Mouse (Mus musculus): ENCODE data around the gene Lamb3.

Gene Lamb3

DNA sequence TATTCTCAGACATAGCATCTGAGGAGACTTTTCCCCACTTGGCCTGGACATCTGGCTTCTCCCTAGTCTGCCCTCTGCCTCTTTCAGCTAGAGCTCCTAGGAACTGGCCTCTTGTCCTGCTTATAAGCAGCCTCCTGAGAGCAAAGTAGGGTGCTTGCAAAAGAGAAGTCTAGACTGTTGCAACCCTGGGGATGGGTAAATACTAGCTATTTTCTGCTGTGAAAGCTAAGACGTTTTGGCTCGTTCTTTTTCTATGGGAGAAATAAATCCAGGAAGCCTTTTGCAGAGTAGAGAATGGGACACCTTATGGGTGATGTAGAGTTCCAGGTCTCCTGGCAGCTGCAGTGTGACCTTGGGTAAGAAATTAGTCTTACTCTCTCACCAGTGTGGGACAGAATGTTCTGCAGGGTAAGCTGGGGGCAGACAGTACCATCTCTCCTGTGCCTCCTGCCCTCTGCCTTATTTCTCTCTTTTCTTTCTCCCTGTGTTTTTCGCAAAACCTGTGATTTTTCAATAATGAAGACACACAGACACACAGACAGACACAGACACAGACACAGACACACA lies 103.1 kb downstream of the Lamb3 start:
- DNase-seq (ENCODE audit: low spot score in 2 of 2): no peak

GRCm38 (mm10) chr1:193311596-193311995 lies 104.1 kb downstream of the Lamb3 start:
- DNase-seq (ENCODE audit: low spot score in 2 of 2): no peak

DNA sequence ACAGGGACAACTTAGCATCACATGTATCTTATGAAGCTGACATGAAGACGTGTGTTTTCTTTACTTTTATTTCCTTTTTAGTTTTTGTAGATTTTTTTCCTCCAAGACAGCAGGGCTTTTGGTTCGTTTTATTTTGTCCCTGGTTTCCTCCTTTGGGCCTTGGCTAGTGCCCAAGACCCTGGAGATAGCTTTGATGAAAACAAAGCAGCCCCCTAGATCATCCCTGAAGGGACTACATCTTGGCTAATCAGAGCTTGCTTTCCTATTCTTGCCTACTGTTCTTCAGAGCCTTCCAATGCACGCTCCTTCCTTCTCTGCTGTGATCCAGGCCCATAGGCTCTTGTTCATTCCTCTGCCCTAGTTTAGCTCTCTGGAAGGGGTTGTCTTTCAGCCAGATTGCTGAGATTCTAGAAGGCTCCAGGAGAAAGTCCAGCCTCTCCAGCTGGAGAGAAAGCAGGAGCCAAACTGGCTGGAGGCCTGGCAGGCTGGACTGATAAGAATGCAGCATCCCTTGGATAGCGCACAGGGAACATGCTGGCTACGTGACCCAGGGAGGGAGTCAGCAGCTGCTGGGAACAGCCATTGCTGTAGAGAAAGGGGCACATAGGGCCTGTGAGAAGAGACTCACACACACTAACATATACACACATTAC lies 108.3 kb downstream of the Lamb3 start:
- DNase-seq (ENCODE audit: low spot score in 2 of 2): peak in 1 of 2 experiments; percentile 75

- DNase-seq (ENCODE audit: low spot score in 2 of 2): peak in 1 of 2 experiments; percentile 46
Measured at GRCm38 (mm10) chr1:193316358-193316750, 108.9 kb downstream of the Lamb3 start.

GRCm38 (mm10) chr1:193317159-193317559 lies 109.7 kb downstream of the Lamb3 start:
- peak in 1 of 2 experiments; percentile 52 for DNase-seq (ENCODE audit: low spot score in 2 of 2)

- DNase-seq (ENCODE audit: low spot score in 2 of 2): no peak
Measured at GRCm38 (mm10) chr1:193319721-193320120, 112.2 kb downstream of the Lamb3 start.

DNA sequence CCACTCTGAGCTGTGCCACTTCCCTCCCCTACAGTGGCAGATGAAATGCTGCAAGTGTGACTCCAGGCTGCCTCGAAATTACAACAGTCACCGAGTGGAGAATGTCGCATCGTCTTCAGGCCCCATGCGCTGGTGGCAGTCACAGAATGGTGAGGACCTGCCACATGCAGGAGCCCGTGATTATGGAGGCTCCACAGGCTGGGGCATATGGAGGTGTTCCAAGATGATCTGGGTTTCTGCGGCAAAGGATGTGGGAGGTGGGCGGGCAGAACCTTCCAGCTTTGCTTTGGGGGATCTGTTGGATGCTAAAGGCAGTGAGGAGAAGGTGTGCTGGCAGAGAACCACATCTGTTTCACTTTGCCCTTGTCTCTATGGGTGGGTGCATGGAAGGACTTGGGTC lies 112.9 kb downstream of the Lamb3 start:
- DNase-seq (ENCODE audit: low spot score in 2 of 2): peak in 1 of 2 experiments; percentile 56

GRCm38 (mm10) chr1:193323686-193324085 lies 116.2 kb downstream of the Lamb3 start:
- DNase-seq (ENCODE audit: low spot score in 2 of 2): no peak

GRCm38 (mm10) chr1:193324224-193324623 lies 116.7 kb downstream of the Lamb3 start:
- no peak for DNase-seq (ENCODE audit: low spot score in 2 of 2)

DNA sequence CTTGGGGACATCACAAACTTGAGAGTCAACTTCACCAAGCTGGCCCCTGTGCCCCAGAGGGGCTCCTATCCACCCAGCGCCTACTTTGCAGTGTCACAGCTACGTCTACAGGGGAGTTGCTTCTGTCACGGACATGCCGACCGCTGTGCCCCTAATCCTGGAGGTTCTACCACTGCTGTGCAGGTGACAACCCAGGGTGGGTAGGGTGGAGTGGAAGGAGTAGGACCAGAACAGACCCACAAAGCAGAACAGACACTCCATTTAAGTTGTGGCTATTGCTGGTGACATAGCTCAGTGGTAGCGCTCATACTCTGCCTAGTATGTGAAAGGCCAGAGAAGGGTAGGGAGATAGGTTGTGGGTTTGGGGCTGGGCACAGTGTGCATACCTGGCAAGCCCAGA lies 118.4 kb downstream of the Lamb3 start:
- DNase-seq (ENCODE audit: low spot score in 2 of 2): no peak

DNA sequence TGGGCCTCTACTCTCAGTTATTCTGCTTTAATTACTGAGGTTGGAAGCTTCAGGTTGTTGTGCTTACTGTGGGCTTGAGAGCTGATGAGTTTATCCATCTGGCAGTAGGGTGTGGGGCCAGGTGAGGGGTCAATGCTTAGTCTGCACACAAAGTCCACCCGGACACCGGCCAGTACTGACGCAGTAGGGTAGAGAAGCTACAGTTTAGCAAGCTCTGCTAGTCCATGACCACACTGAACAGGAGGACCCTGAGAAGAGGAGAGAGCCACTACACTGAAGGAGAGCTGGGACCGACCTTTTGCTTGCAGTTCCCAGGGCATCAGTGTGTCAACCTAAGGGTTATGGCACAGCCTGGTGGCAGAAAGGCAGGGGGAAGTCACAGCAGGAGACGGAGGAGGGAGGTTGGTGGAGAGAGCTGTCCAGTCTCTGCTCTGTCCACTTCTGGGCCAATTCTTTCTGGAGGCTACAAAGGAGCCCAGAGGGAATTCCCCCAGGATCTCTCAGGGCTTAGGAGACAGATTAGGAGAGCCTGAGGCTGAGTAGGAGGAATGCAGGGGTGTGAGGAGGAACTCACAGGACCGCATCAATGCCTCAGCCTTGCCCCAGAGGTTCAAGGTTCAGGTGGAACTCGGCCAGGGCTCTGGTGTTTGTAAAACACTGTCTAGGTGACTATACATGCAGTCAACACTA lies 119.1 kb downstream of the Lamb3 start:
- DNase-seq (ENCODE audit: low spot score in 2 of 2): no peak

- no peak for DNase-seq (ENCODE audit: low spot score in 2 of 2)
Measured at GRCm38 (mm10) chr1:193327216-193327615, 119.7 kb downstream of the Lamb3 start.

- DNase-seq (ENCODE audit: low spot score in 2 of 2): no peak
Measured at GRCm38 (mm10) chr1:193327686-193328085, 120.2 kb downstream of the Lamb3 start.

GRCm38 (mm10) chr1:193329557-193329956 lies 122.1 kb downstream of the Lamb3 start:
- no peak for DNase-seq (ENCODE audit: low spot score in 2 of 2)

GRCm38 (mm10) chr1:193330172-193330571 lies 122.7 kb downstream of the Lamb3 start:
- peak in 1 of 2 experiments; percentile 88 for DNase-seq (ENCODE audit: low spot score in 2 of 2)

GRCm38 (mm10) chr1:193330626-193331025 lies 123.1 kb downstream of the Lamb3 start:
- no peak for DNase-seq (ENCODE audit: low spot score in 2 of 2)

DNA sequence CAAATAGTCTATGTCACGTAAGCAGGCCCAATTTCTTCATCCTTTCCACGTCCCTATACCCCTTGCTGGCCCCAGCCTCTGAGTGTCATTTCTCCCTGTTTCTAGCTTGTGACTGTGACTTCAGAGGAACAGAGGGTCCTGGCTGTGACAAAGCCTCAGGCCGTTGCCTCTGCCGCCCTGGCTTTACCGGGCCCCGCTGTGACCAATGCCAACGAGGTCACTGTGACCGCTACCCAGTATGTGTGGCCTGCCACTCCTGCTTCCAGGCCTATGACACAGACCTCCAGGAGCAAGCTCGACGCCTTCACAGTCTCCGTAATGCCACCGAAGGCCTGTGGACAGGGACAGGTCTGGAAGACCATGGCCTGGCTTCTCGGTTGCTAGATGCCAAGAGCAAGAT lies 124.5 kb downstream of the Lamb3 start:
- DNase-seq (ENCODE audit: low spot score in 2 of 2): no peak

GRCm38 (mm10) chr1:193332671-193333070 lies 125.2 kb downstream of the Lamb3 start:
- DNase-seq (ENCODE audit: low spot score in 2 of 2): peak in 1 of 2 experiments; percentile 62

- no peak for DNase-seq (ENCODE audit: low spot score in 2 of 2)
Measured at GRCm38 (mm10) chr1:193333776-193334175, 126.3 kb downstream of the Lamb3 start.

GRCm38 (mm10) chr1:193334546-193334945 lies 127.0 kb downstream of the Lamb3 start:
- no peak for DNase-seq (ENCODE audit: low spot score in 2 of 2)

DNA sequence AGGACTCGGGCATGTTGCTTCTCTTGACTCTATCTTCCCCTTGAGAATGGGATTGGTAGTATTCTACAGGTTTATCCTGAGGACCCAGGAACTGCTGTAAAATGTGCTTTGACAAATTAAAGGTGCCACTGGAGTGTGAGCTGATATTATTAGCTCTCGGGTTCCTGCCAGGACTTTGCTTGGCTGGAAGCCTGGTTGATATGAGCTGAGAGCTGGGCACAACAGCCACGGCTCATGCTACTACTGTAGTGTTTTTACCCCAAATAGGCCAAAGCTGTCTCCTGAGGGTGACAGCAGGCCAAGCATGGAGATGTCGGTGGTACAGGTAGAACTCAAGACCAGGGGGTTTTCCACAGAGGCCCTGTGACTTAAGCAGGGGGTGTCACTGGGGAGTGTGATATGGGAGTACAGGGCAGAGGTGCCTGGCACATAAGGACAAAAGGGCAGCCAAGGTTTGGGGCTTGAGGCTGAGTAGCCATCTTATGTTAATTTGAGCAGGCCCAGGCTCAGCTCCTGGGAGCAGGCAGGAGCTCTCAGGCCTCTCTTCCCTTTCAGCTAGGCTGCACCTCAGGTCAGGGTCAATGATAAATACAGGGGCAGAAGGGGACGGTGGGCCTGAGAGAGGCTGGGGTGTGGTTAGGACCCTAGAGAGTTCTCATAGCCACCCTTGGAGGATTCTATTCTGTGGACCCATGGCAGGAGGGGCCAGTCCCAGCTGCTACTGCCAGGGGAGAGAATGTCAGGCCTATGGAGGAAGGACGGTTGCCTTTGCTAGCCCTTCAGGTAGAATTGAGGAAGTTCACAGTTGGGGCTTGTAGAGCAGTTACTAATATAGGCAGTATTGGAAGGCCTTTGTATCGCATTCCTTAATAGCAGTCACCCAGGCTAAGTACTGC lies 128.9 kb downstream of the Lamb3 start:
- no peak for DNase-seq (ENCODE audit: low spot score in 2 of 2)

DNA sequence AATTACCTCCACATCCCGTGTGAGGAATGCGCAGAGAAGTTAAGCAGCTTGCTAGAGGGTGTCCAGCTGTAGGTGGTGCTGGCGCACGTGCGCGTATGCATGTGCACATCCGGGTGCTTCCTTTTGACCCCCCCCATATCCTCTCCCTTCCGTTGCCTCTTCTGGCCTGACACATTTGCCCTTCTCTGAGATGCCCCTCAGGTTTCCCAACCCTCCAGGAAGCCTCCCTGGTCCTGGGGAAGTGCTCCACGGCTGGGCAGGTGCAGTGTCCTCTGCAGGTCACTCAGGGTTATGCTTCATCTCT lies 129.5 kb downstream of the Lamb3 start:
- DNase-seq (ENCODE audit: low spot score in 2 of 2): no peak
